Mouse (Mus musculus) MEL (cell line): ENCODE data around the gene Jpt1. TPM values are rescaled to one million over a fixed set of nuclear protein-coding genes. Genes with fewer than 3 reads are reported as not detected.
"Not testable (repeated sequence)": the region's sequence is repeated elsewhere in the genome, so short reads cannot be mapped to it uniquely, and the experiment has no call there.

Source experiments
- DNase-seq: peaks from one replicate; pipeline ENCODE4 v3.0.0; 2011; ENCODE audit warnings: low read depth, low spot score
- H3K27ac ChIP-seq: 2 replicates; pipeline ENCODE4 v1.5.1; 2012; ENCODE audit warnings: low read depth, mild to moderate bottlenecking, control low read depth, low read length, moderate library complexity; ENCODE audit not compliant: control insufficient read depth
- H3K27me3 ChIP-seq, 2 experiments: fragments of 150-350 bp in 1 of 2; sonication (generic) in 1 of 2; 2 replicates each; pipeline ENCODE4 v1.6.1; 2012; ENCODE audit warnings: low read length in 2 of 2, mild to moderate bottlenecking in 2 of 2, improper control_type of control experiment in 1 of 2, moderate library complexity in 1 of 2; ENCODE audit not compliant: insufficient read depth in 2 of 2, control insufficient read depth in 1 of 2
- H3K36me3 ChIP-seq, 2 experiments: 2 replicates each; pipeline ENCODE4 v1.6.1; 2012 to 2014; ENCODE audit warnings: low read length in 2 of 2, improper control_type of control experiment in 1 of 2, inconsistent platforms in 1 of 2, mild to moderate bottlenecking in 1 of 2; ENCODE audit not compliant: insufficient read depth in 2 of 2, control insufficient read depth in 1 of 2
- H3K4me1 ChIP-seq, 2 experiments: fragments of 150-350 bp in 1 of 2; sonication (generic) in 1 of 2; 2 replicates each; pipeline ENCODE4 v1.6.1; 2012; ENCODE audit warnings: low read length in 2 of 2, improper control_type of control experiment in 1 of 2, mild to moderate bottlenecking in 1 of 2; ENCODE audit not compliant: insufficient read depth in 2 of 2, control insufficient read depth in 1 of 2
- H3K4me3 ChIP-seq, 2 experiments: fragments of 150-350 bp in 1 of 2; sonication (generic) in 1 of 2; 2 replicates each; pipeline ENCODE4 v1.5.1; 2012; ENCODE audit warnings: low read depth in 2 of 2, low read length in 2 of 2, mild to moderate bottlenecking in 2 of 2, moderate library complexity in 2 of 2, control low read depth in 1 of 2, improper control_type of control experiment in 1 of 2; ENCODE audit not compliant: control insufficient read depth in 1 of 2, insufficient read depth in 1 of 2
- H3K79me2 ChIP-seq: 2 replicates; pipeline ENCODE4 v1.6.1; 2012; ENCODE audit warnings: mild to moderate bottlenecking, low read length, moderate library complexity; ENCODE audit not compliant: control insufficient read depth, poor library complexity, insufficient read depth
- H3K9ac ChIP-seq: 2 replicates; pipeline ENCODE4 v1.6.1; 2012; ENCODE audit warnings: low read depth, mild to moderate bottlenecking, control low read depth, low read length, moderate library complexity; ENCODE audit not compliant: control insufficient read depth, poor library complexity, severe bottlenecking
- H3K9me3 ChIP-seq: fragments of 150-350 bp; sonication (generic); replicated peaks from 2 replicates; pipeline ENCODE4 v1.6.1; 2012; ENCODE audit warnings: mild to moderate bottlenecking, low read length, improper control_type of control experiment, moderate library complexity; ENCODE audit not compliant: insufficient read depth
- BHLHE40 ChIP-seq: IDR thresholded peaks from 2 replicates; pipeline ENCODE4 v1.6.1; 2012; ENCODE audit warnings: low read depth, mild to moderate bottlenecking, inconsistent platforms, low read length, improper control_type of control experiment, borderline replicate concordance
- CHD1 ChIP-seq: IDR thresholded peaks from 2 replicates; pipeline ENCODE4 v1.6.1; 2012; ENCODE audit warnings: low read depth, mild to moderate bottlenecking, inconsistent platforms, low read length, improper control_type of control experiment
- CHD2 ChIP-seq: IDR thresholded peaks from 2 replicates; pipeline ENCODE4 v1.6.1; 2011; ENCODE audit warnings: low read length, improper control_type of control experiment
- ETS1 ChIP-seq: IDR thresholded peaks from 2 replicates; pipeline ENCODE4 v1.6.1; 2012; ENCODE audit warnings: low read depth, mild to moderate bottlenecking, inconsistent platforms, low read length, improper control_type of control experiment, moderate library complexity
- GATA1 ChIP-seq: IDR thresholded peaks from 2 replicates; pipeline ENCODE4 v1.6.1; 2011; ENCODE audit warnings: low read depth, low read length, improper control_type of control experiment
- HCFC1 ChIP-seq: IDR thresholded peaks from 2 replicates; pipeline ENCODE4 v1.6.1; 2012; ENCODE audit warnings: low read depth, mild to moderate bottlenecking, inconsistent platforms, low read length, improper control_type of control experiment, moderate library complexity
- JUND ChIP-seq: IDR thresholded peaks from 2 replicates; pipeline ENCODE4 v1.6.1; 2011; ENCODE audit warnings: low read depth, mild to moderate bottlenecking, improper control_type of control experiment, low read length
- KAT2A ChIP-seq: conservative IDR thresholded peaks from 2 replicates; pipeline ENCODE4 v1.6.1; 2012; ENCODE audit warnings: low read depth, low read length, improper control_type of control experiment, inconsistent platforms
- MXI1 ChIP-seq: IDR thresholded peaks from 2 replicates; pipeline ENCODE4 v1.6.1; 2011; ENCODE audit warnings: mild to moderate bottlenecking, low read depth, low read length, improper control_type of control experiment
- MYC ChIP-seq: IDR thresholded peaks from 2 replicates; pipeline ENCODE4 v1.6.1; 2011; ENCODE audit warnings: low read depth, mild to moderate bottlenecking, low read length, improper control_type of control experiment, moderate library complexity
- POLR2A ChIP-seq, 2 experiments: IDR thresholded peaks; 2 replicates each; pipeline ENCODE4 v1.6.1; 2011 to 2012; ENCODE audit warnings: low read length in 2 of 2, mild to moderate bottlenecking in 2 of 2, control low read depth in 1 of 2, improper control_type of control experiment in 1 of 2, low read depth in 1 of 2, moderate library complexity in 1 of 2; ENCODE audit not compliant: control insufficient read depth in 1 of 2, insufficient read depth in 1 of 2, poor library complexity in 1 of 2
- POLR2AphosphoS2 ChIP-seq: IDR thresholded peaks from 2 replicates; pipeline ENCODE4 v1.6.1; 2011; ENCODE audit warnings: low read length, improper control_type of control experiment
- RAD21 ChIP-seq: IDR thresholded peaks from 2 replicates; pipeline ENCODE4 v1.6.1; 2011; ENCODE audit warnings: mild to moderate bottlenecking, low read depth, low read length, improper control_type of control experiment
- RCOR1 ChIP-seq: IDR thresholded peaks from 2 replicates; pipeline ENCODE4 v1.6.1; 2012; ENCODE audit warnings: low read depth, mild to moderate bottlenecking, inconsistent platforms, low read length, improper control_type of control experiment
- SIN3A ChIP-seq: IDR thresholded peaks from 2 replicates; pipeline ENCODE4 v1.6.1; 2012; ENCODE audit warnings: low read length, improper control_type of control experiment, inconsistent platforms
- SMC3 ChIP-seq: IDR thresholded peaks from 2 replicates; pipeline ENCODE4 v1.6.1; 2011; ENCODE audit warnings: low read depth, low read length, improper control_type of control experiment
- TAL1 ChIP-seq: IDR thresholded peaks from 2 replicates; pipeline ENCODE4 v1.6.1; 2012; ENCODE audit warnings: mild to moderate bottlenecking, inconsistent platforms, low read length, moderate library complexity, mixed read lengths
- TBP ChIP-seq: IDR thresholded peaks from 2 replicates; pipeline ENCODE4 v1.8.0; 2011; ENCODE audit warnings: low read depth, low read length, improper control_type of control experiment
- UBTF ChIP-seq: IDR thresholded peaks from 2 replicates; pipeline ENCODE4 v1.6.1; 2012; ENCODE audit warnings: low read depth, mild to moderate bottlenecking, inconsistent platforms, low read length, improper control_type of control experiment, moderate library complexity, borderline replicate concordance; ENCODE audit not compliant: insufficient read depth
- USF2 ChIP-seq, 2 experiments: IDR thresholded peaks; 2 replicates each; pipeline ENCODE4 v1.6.1; 2011 to 2012; ENCODE audit warnings: improper control_type of control experiment in 2 of 2, low read length in 2 of 2, borderline replicate concordance in 1 of 2, inconsistent platforms in 1 of 2, low read depth in 1 of 2, mild to moderate bottlenecking in 1 of 2; ENCODE audit not compliant: insufficient read depth in 1 of 2
- ZC3H11A ChIP-seq: IDR thresholded peaks from 2 replicates; pipeline ENCODE4 v1.6.1; 2012; ENCODE audit warnings: low read depth, mild to moderate bottlenecking, inconsistent platforms, low read length, improper control_type of control experiment
- ZKSCAN1 ChIP-seq: IDR thresholded peaks from 2 replicates; pipeline ENCODE4 v1.6.1; 2012; ENCODE audit warnings: low read depth, mild to moderate bottlenecking, inconsistent platforms, low read length, improper control_type of control experiment, moderate library complexity
- ZMIZ1 ChIP-seq: IDR thresholded peaks from 2 replicates; pipeline ENCODE4 v1.6.1; 2012; ENCODE audit warnings: low read depth, mild to moderate bottlenecking, inconsistent platforms, low read length, improper control_type of control experiment, moderate library complexity
- polyA plus RNA-seq, 2 experiments: library from polyadenylated mRNA; stranded (reverse) in 1 of 2; unstranded in 1 of 2; fragments of >175 nt in 1 of 2; fragments of >200 nt in 1 of 2; gene quantifications; 2 replicates each; pipeline versions ENCODE4 v1.2.1 to v1.2.4; 2012; ENCODE audit warnings: low replicate concordance in 2 of 2, low read depth in 1 of 2; ENCODE audit not compliant: insufficient read length in 2 of 2, insufficient read depth in 1 of 2, missing spikeins in 1 of 2
- total RNA-seq: library from RNA; depleted of rRNA; stranded (reverse); fragments of 300-350 nt; gene quantifications from 2 replicates; pipeline ENCODE4 v1.2.3, GENCODE M21; 2012

The Jpt1 gene
- total and polyA plus RNA-seq, 3 experiments, result 353 to 382 TPM; not detected in 1

GRCm38 (mm10) chr11:115476630-115477029 is 37.6 kb downstream of the Jpt1 start:
- not testable (repeated sequence) for H3K27me3 ChIP-seq, H3K79me2 ChIP-seq, H3K9me3 ChIP-seq
- TF ChIP-seq TBP, result peak; percentile 81
- peak; percentile 42 for DNase-seq
- peaks cover 15 to 46% of the 10 kb centered on the region in 2 experiments for H3K4me1 ChIP-seq
- H3K36me3 ChIP-seq, result peaks cover 2 to 32% of the 10 kb centered on the region in 2 experiments; a peak in 3 of 4 replicates
- peak overlapping the region; percentile 90 to 100 for H3K4me3 ChIP-seq
- H3K27ac ChIP-seq, result peak overlapping the region; percentile 62
- peak overlapping the region; percentile 82 for H3K9ac ChIP-seq

- H3K36me3 ChIP-seq, result peaks cover 0 to 32% of the 10 kb centered on the region in 2 experiments; a peak in 2 of 4 replicates
- peaks cover 5% of the 10 kb centered on the region for H3K79me2 ChIP-seq
- peaks cover 15 to 46% of the 10 kb centered on the region in 2 experiments for H3K4me1 ChIP-seq
- TF ChIP-seq SIN3A (peak; percentile 23), MXI1 (peak; percentile 63; the same call in 1 of the 2 replicates), POLR2A (IDR thresholded peaks at IDR 0.05; ENCODE audit: control insufficient read depth in 1 of 2, insufficient read depth in 1 of 2, low read depth in 1 of 2, low read length in 2 of 2, poor library complexity in 1 of 2) (no peak), TBP (0 out of 2 replicates have a peak, but pooled peaks have one; percentile 2)
- TF ChIP-seq, all 39 proteins: peak for 3
- Histone ChIP-seq H3K4me3 (peak overlapping the region; percentile 90 to 100), H3K9me3 (no peaks in the 10 kb centered on the region), H3K27me3 (no peaks in the 10 kb centered on the region), H3K27ac (peak overlapping the region; percentile 31), H3K9ac (peak overlapping the region; percentile 82)
- peak; percentile 74 for DNase-seq
Observed at GRCm38 (mm10) chr11:115475758-115476237, 38.4 kb downstream of the Jpt1 start.

- DNase-seq, result peak; percentile 99
- peaks cover 15 to 46% of the 10 kb centered on the region in 2 experiments for H3K4me1 ChIP-seq
- peak; percentile 55; the same call in 1 of the 2 replicates for TF ChIP-seq KAT2A
- peak; percentile 86 for TF ChIP-seq HCFC1
- no peak for TF ChIP-seq GATA1
- TF ChIP-seq USF2 (IDR thresholded peaks at IDR 0.05; ENCODE audit: borderline replicate concordance in 1 of 2, insufficient read depth in 1 of 2, low read depth in 1 of 2, low read length in 2 of 2), result no peak
- no peak for TF ChIP-seq ZKSCAN1
- TF ChIP-seq UBTF, result no peak
- TF ChIP-seq BHLHE40, result no peak
- TF ChIP-seq CHD1, result no peak
- TF ChIP-seq JUND, result no peak
- no peak for TF ChIP-seq TAL1
- peak; percentile 79; the same call in 1 of the 2 replicates for TF ChIP-seq ZMIZ1
- no peak for TF ChIP-seq CHD2
- TF ChIP-seq ZC3H11A, result no peak; the same call in 1 of the 2 replicates
- 0 out of 2 replicates have a peak, but pooled peaks have one; percentile 13 for TF ChIP-seq SMC3
- peak; percentile 97 for TF ChIP-seq MXI1
- peak; percentile 61; the same call in 1 of the 2 replicates for TF ChIP-seq RCOR1
- peak; percentile 74 for TF ChIP-seq POLR2AphosphoS2
- TF ChIP-seq SIN3A, result peak; percentile 99
- TF ChIP-seq MYC, result 0 out of 2 replicates have a peak, but pooled peaks have one; percentile 24
- TF ChIP-seq ETS1, result peak; percentile 53
- TF ChIP-seq TBP, result peak; percentile 48; the same call in 1 of the 2 replicates
- no peak for TF ChIP-seq RAD21
Observed at GRCm38 (mm10) chr11:115475025-115475757, 39.0 kb downstream of the Jpt1 start, which contains the start of gene Armc7. Armc7 (plus strand) TSS chr11:115475667.

More at GRCm38 (mm10) chr11:115475025-115475757, 39.0 kb downstream of the Jpt1 start, which contains the start of gene Armc7:
- Histone ChIP-seq H3K27ac (peak within 1 kb of the TSS; percentile 59), H3K9me3 (no peaks in the 10 kb centered on the region), H3K79me2 (peaks cover 5% of the 10 kb centered on the region), H3K27me3 (no peaks in the 10 kb centered on the region), H3K9ac (peak within 1 kb of the TSS; percentile 82), H3K4me3 (peak within 1 kb of the TSS; percentile 90 to 100), H3K36me3 (peaks cover 0 to 32% of the 10 kb centered on the region in 2 experiments; a peak in 2 of 4 replicates)
